Mouse (Mus musculus): ENCODE measurements around the gene Polrmt. TPM values are rescaled to one million over a fixed set of nuclear protein-coding genes. Genes with fewer than 3 reads are reported as not detected.
A peak's percentile ranks its signal among the peaks of the same experiment; 100 is the strongest.

Polrmt gene
- 10 to 100 TPM; 50.1 to 52.6 TPM for total RNA-seq (2021)

GRCm38 (mm10) chr10:79745898-79746773 lies at the start of gene Polrmt:
Polrmt (minus strand) TSS chr10:79746581.
- peak; percentile 94 to 96 for DNase-seq

- DNase-seq = no peak
Measured at GRCm38 (mm10) chr10:79795905-79796304, 49.5 kb upstream of the Polrmt start.

- DNase-seq = peak in 1 of 2 experiments; percentile 46
Measured at GRCm38 (mm10) chr10:79794491-79794931, 48.1 kb upstream of the Polrmt start.

DNA sequence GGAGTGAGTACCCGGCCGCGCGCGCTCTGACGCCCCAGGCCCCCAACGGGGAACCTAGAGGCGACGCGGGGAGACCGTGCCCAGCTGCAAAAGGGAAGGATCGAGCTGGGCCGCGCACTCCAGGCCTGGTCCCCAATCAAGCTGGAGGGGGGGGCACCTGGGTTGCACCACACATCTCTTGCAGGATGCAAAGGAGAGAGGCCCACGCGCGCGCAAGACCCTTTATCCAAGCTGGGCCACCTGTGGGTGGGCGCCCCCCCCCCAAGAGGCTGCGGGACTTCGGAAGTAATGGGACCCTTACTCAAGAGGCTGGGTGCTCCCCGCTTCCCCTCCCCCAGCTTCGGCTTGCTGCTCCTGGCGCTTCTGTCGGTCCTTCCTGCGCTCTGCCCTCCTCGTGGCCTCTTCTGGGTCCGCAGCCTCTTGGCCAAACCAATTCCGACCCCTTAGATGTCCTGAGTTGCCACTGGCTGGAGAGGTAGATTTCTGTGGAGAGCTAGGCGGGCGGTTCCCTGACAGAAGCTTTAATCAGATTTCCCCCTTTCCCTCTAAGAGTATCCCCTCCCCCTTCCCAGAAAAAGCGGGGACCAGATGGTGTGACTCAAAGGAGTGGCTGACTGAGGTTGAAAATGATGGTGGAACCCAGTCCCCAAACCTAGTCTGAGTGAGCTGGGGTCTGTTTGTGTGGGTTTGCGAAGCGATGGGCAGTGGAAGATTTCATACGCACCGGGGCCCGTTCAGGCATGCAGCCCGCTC lies 47.5 kb upstream of the Polrmt start:
- DNase-seq = peak; percentile 57 to 76

GRCm38 (mm10) chr10:79793051-79793737 lies 46.8 kb upstream of the Polrmt start, which contains the start of gene Palm:
Palm (plus strand) TSS chr10:79793572.
- peak; percentile 78 to 84 for DNase-seq

GRCm38 (mm10) chr10:79792339-79793040 lies 46.1 kb upstream of the Polrmt start:
- no peak for DNase-seq

DNA sequence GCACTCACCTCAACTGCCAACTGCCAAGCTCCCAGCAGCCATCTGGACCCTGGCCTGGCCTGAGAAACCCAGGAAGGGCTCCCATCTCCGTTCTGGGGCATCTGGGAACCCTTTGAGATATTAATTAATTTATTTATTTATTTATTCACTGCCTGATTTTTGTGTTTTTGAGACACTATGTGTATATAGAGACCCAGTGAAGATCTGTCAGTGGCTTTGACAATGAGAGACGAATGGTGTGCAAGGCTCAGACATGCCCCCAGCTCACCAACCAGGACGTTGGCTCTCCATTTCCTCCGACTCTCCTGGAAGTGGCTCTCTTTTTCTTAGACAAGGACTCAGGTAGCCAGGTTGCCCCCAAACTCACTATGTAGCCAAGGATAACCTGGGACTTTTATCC lies 44.5 kb upstream of the Polrmt start, which contains the start of gene Prss57:
Gene Prss57, minus strand, starts transcription at position 101 of the 400 bp plus-strand sequence.
- DNase-seq = no peak

DNA sequence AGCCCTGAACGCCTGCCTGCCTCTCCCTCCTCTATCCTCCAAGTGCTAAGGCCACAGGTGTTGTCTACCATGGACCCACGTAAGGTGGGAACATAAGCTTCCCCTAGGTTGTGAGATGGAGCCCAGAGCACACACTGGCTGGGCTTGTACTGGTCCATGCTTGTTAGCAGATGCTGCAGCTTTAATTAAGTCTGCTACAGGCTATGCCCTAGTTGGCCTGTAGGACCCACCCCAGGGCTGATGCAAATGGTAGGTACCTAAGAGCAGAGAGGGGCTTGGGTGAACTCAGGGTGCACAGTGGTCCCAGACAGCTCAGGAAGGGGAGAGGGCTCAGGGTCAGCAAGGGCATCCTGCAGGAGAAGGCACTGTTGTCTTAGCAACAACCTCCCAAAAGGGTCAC lies 43.2 kb upstream of the Polrmt start:
- DNase-seq = no peak

GRCm38 (mm10) chr10:79788386-79789158 lies 42.2 kb upstream of the Polrmt start:
- DNase-seq = peak in 1 of 2 experiments; percentile 68

DNA sequence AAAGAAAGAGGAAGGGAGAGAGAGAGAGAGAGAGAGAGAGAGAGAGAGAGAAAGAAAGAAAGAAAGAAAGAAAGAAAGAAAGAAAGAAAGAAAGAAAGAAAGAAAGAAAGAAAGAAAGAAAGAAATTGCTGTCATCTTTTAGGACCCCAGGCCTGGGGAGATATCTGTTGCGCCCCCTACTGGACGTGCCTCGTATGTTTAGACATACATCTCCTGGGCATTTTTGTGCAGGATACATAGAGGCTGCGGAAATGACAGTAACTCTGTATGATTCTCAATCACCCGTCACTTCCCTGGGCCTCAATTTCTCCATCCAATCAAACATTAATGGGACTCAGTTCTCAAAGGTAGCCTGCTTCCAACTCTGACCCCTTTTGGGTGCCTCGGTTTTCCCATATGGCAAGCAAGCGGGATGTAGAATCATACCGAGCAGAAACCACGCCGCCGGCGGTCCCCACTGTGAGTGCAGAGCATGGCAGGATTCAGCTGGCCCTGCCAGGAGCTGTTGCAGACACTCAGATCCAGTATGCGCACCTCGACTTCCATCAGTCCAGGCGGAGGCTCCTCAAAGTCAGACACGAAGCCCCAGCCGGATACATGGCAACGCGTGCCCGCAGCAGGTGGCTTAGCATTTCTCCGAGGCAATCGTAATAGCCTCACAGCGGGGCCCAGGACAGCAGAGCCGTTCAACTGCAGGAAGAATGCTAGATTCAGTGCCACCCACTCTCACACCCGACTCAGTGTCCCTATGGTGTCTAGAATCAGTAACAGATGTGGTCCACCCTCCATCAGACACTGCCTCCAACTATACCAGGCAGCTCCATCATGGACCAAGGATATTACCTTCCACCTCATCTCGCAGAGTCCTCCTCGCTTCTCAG lies 37.8 kb upstream of the Polrmt start:
- DNase-seq = no peak

GRCm38 (mm10) chr10:79783050-79783449 lies 36.7 kb upstream of the Polrmt start:
- DNase-seq = no peak

- DNase-seq = no peak
Measured at GRCm38 (mm10) chr10:79781956-79782355, 35.6 kb upstream of the Polrmt start.

- DNase-seq = no peak
Measured at GRCm38 (mm10) chr10:79781139-79781538, 34.8 kb upstream of the Polrmt start.

DNA sequence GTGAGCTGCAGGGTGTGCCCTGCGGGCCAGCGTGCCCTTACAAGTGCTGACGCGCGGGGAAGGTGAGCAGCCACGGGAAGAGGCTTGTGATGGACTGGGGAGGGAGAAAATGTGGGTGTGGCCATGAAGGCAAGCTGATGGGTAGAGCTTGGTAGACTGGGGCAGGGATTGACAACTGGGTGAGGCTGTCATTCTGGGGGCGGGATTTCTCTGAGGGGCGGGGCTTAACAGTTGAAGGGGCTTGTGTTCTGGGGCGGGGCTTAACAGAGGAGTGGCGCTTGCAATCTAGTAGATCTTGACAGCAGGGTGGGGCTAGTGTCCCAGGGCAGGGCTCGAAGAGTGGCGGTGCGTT lies 34.3 kb upstream of the Polrmt start:
- no peak for DNase-seq

- DNase-seq = peak; percentile 93 to 94
Measured at GRCm38 (mm10) chr10:79779784-79780663, 33.6 kb upstream of the Polrmt start.

DNA sequence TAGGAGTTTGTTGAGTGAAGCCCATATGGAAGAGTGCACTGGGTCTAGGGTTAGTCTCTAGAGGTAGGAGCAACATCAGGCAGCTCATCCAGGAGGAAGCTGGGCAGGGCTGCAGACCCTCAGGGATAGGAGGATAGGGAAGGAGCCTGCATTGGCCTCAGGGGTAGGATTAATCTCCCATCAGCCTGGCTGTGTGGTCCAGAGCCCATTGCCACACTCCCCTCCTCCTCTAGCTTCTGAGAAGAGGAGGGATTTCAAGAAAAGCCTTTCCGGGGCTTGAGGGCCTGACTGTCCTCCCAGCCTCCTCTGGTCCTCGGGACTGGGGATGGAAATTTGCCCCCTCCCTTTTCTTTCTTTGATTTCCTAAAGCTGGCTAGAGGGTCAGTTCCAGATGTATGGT lies 32.8 kb upstream of the Polrmt start:
- DNase-seq = no peak

- no peak for DNase-seq
Measured at GRCm38 (mm10) chr10:79778006-79778405, 31.6 kb upstream of the Polrmt start.

DNA sequence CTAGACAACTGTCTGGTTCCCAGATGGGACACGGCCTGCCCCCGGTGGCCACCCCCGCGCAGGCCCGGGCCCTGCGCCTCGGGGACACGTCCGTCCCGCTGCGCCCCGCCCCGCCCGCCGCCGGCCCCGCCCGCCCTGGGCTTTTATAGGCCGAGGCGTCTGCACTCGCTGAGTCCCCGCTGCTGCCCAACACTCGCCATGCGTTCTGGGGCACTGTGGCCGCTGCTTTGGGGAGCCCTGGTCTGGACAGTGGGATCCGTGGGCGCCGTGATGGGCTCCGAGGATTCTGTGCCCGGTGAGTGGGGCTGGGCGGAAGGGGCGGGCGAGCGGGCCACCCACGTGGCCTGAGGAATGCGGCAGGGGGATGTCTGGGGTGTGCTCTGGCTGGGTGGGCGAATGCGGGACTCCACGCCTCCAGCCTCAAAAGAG lies 30.7 kb upstream of the Polrmt start, which contains the start of gene Fstl3:
Gene Fstl3, plus strand, starts transcription at position 170 of the 429 bp plus-strand sequence.
- DNase-seq = no peak

Data from layer of hippocampus, postnatal 36 days (tissue).